Mouse (Mus musculus) cerebellum, postnatal 14 days (tissue): ENCODE data around the gene Zfp622.
A peak's percentile ranks its signal among the peaks of the same experiment; 100 is the strongest.

Source experiments
- DNase-seq, 2 experiments: peaks; one replicate each; pipeline ENCODE4 v3.0.0; 2021; ENCODE audit warnings: mixed read lengths in 2 of 2

Zfp622 gene

GRCm38 (mm10) chr15:25984067-25984733, at the start of gene Zfp622:
TSS of gene Zfp622 (plus strand) at chr15:25984366.
- peak; percentile 96 to 97 for DNase-seq

- DNase-seq, result no peak
Observed at GRCm38 (mm10) chr15:25934411-25934810, 49.8 kb upstream of the Zfp622 start.

- DNase-seq, result no peak
Observed at GRCm38 (mm10) chr15:25938496-25938895, 45.7 kb upstream of the Zfp622 start.

- DNase-seq, result no peak
Observed at GRCm38 (mm10) chr15:25940397-25941377, 43.5 kb upstream of the Zfp622 start.

- DNase-seq, result no peak
Observed at GRCm38 (mm10) chr15:25941514-25941913, 42.7 kb upstream of the Zfp622 start.

GRCm38 (mm10) chr15:25942415-25942814, 41.8 kb upstream of the Zfp622 start:
- DNase-seq, result no peak

- no peak for DNase-seq
Observed at GRCm38 (mm10) chr15:25943386-25944137, 40.6 kb upstream of the Zfp622 start.

GRCm38 (mm10) chr15:25945224-25945623, 38.9 kb upstream of the Zfp622 start:
- no peak for DNase-seq

- DNase-seq, result no peak
Observed at GRCm38 (mm10) chr15:25946482-25946881, 37.7 kb upstream of the Zfp622 start.

- no peak for DNase-seq
Observed at GRCm38 (mm10) chr15:25947383-25947782, 36.8 kb upstream of the Zfp622 start.

GRCm38 (mm10) chr15:25948257-25949223, 35.6 kb upstream of the Zfp622 start:
- DNase-seq, result peak; percentile 33 to 59

- no peak for DNase-seq
Observed at GRCm38 (mm10) chr15:25949696-25950095, 34.5 kb upstream of the Zfp622 start.

GRCm38 (mm10) chr15:25950584-25950983, 33.6 kb upstream of the Zfp622 start:
- DNase-seq, result no peak

GRCm38 (mm10) chr15:25951037-25951436, 33.1 kb upstream of the Zfp622 start:
- DNase-seq, result no peak

GRCm38 (mm10) chr15:25956001-25956400, 28.2 kb upstream of the Zfp622 start:
- no peak for DNase-seq

GRCm38 (mm10) chr15:25956422-25957117, 27.6 kb upstream of the Zfp622 start:
- no peak for DNase-seq

- no peak for DNase-seq
Observed at GRCm38 (mm10) chr15:25957651-25958050, 26.5 kb upstream of the Zfp622 start.

- peak; percentile 36 to 56 for DNase-seq
Observed at GRCm38 (mm10) chr15:25959375-25959774, 24.8 kb upstream of the Zfp622 start.

GRCm38 (mm10) chr15:25960231-25960630, 23.9 kb upstream of the Zfp622 start:
- DNase-seq, result no peak

GRCm38 (mm10) chr15:25966220-25966774, 17.9 kb upstream of the Zfp622 start:
- DNase-seq, result no peak

GRCm38 (mm10) chr15:25971596-25971995, 12.6 kb upstream of the Zfp622 start:
- no peak for DNase-seq
